ENCODE assay signal across 11 mouse cellular contexts in the genomic region with DNA sequence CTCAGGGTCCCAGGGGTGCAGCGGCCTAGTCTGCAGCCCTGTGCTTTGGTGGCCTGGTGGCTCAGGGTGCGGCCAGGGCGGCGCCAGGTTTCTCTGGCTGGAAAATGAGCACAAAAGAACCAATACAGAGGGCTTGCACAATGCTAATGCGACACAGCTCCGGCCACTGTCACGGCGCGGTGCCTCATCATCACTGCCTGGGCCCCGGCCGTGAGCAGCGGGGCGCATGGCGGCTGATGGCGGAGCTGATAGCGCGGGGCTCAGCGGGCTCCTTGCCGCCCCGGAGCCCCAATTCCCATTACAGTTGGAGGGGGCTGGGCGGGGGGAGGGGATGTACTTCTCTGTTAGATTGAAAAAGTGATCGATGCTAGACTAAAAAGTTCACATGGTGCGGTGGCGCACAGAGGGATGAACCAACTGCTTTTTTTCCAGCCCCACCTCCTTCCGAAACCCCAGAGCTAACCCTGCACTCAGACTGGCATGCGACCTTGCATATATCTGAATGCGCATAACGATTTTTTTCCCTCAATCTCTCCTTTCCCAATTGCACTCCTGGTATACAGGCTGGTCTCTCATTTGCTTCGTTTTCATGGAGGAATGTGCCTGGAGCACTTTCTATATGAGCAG. TPM values are rescaled to one million over a fixed set of nuclear protein-coding genes. Genes with fewer than 3 reads are reported as not detected.
DNase-seq lines count a peak whose midpoint lies in the region; ATAC-seq and TF ChIP-seq lines count a peak whose summit lies in the region.
"Had no signal": no experiment of that assay in that cellular context is flagged by ENCODE, and none has a peak within 500 bp of the region (broad histone marks: within the 10 kb centered on the region; RNA-seq: fewer than 3 reads in every experiment).

No protein-coding gene starts in this region.

- H3K27me3 ChIP-seq in heart, embryonic 14.5 days (ENCODE audit: control insufficient read depth, insufficient read depth, low read length), result peaks cover 22% of the 10 kb centered on the region
- peaks cover 5% of the 10 kb centered on the region; the same call in 1 of the 2 replicates for H3K27me3 ChIP-seq in embryonic facial prominence, embryonic 13.5 days
- peaks cover 9% of the 10 kb centered on the region; the same call in 1 of the 2 replicates for H3K27me3 ChIP-seq in intestine, postnatal 0 days (replicated peaks; ENCODE audit: control insufficient read depth, insufficient read depth, low read length)

- H3K4me2 ChIP-seq in heart, embryonic 14.5 days (ENCODE audit: low read length), result peak overlapping the region; percentile 74
- peak overlapping the region; percentile 68 for H3K4me2 ChIP-seq in embryonic facial prominence, embryonic 13.5 days
- peak overlapping the region; percentile 21 for H3K4me2 ChIP-seq in intestine, postnatal 0 days (replicated peaks; ENCODE audit: low read depth)

- ATAC-seq in heart, embryonic 14.5 days (ENCODE audit: insufficient number of reproducible peaks, insufficient read depth, low FRiP score, low read depth), result no peak
- 0 out of 2 replicates have a peak, but pooled peaks have one; percentile 43 for ATAC-seq in embryonic facial prominence, embryonic 13.5 days (ENCODE audit: insufficient number of reproducible peaks, insufficient read depth, low FRiP score, low TSS enrichment, low read depth)
- no peak for ATAC-seq in intestine, postnatal 0 days
- ATAC-seq in erythroblast, adult 5-6 weeks (replicated peaks; ENCODE audit: low FRiP score, poor library complexity, severe bottlenecking), result no peak

- TF ChIP-seq CTCF in intestine, postnatal 0 days (IDR thresholded peaks at IDR 0.05; ENCODE audit: low read depth), result no peak

- H3K27ac ChIP-seq in heart, embryonic 14.5 days (replicated peaks in 1 of 2; ENCODE audit: control insufficient read depth in 1 of 2, insufficient read depth in 1 of 2, low read depth in 2 of 2, low read length in 2 of 2), result no peak overlapping the region
- peak overlapping the region; percentile 55 for H3K27ac ChIP-seq in embryonic facial prominence, embryonic 13.5 days
- H3K27ac ChIP-seq in intestine, postnatal 0 days (ENCODE audit: low read depth, low read length), result no peak overlapping the region

- DNase-seq in heart, adult 11 months, result no peak
- peak; percentile 32 for DNase-seq in neural tube, embryonic 10.5 days (ENCODE audit: extremely low spot score, low spot score)
- no peak for DNase-seq in adrenal gland, postnatal 10 days
- no peak for DNase-seq in cerebellum, adult 11 months
- DNase-seq: left cerebral cortex, postnatal 4 days; right cerebral cortex, postnatal 4 days had no signal

- peak overlapping the region; percentile 55 for H3K9ac ChIP-seq in heart, embryonic 14.5 days (ENCODE audit: low read length)
- H3K9ac ChIP-seq in embryonic facial prominence, embryonic 13.5 days, result peak overlapping the region; percentile 54
- no peak overlapping the region for H3K9ac ChIP-seq in intestine, postnatal 0 days (ENCODE audit: low read depth, low read length)

- peaks cover 7% of the 10 kb centered on the region; the same call in 1 of the 2 replicates for H3K9me3 ChIP-seq in heart, embryonic 14.5 days (ENCODE audit: control insufficient read depth, low read length)
- no peaks in the 10 kb centered on the region for H3K9me3 ChIP-seq in embryonic facial prominence, embryonic 13.5 days
- H3K9me3 ChIP-seq in intestine, postnatal 0 days (ENCODE audit: control insufficient read depth), result no peaks in the 10 kb centered on the region

- WGBS in heart, embryonic 14.5 days, result 14% methylated on average over 29 of the region's 29 CpGs
- WGBS in embryonic facial prominence, embryonic 13.5 days, result 3% methylated on average over 29 of the region's 29 CpGs
- 14% methylated on average over 29 of the region's 29 CpGs for WGBS in intestine, postnatal 0 days

- H3K4me1 ChIP-seq in heart, embryonic 14.5 days (ENCODE audit: control insufficient read depth in 2 of 2, insufficient read depth in 2 of 2, low read length in 2 of 2), result peaks cover 4% of the 10 kb centered on the region in 2 experiments; a peak in 2 of 4 replicates
- H3K4me1 ChIP-seq in embryonic facial prominence, embryonic 13.5 days, result peaks cover 13% of the 10 kb centered on the region
- no peaks in the 10 kb centered on the region for H3K4me1 ChIP-seq in intestine, postnatal 0 days (replicated peaks; ENCODE audit: control insufficient read depth, insufficient read depth, low read length)

- peak overlapping the region; percentile 23 to 26 for H3K4me3 ChIP-seq in heart, embryonic 14.5 days (ENCODE audit: control insufficient read depth in 1 of 2, insufficient read depth in 1 of 2, low read depth in 1 of 2, low read length in 2 of 2)
- peak overlapping the region; percentile 38 for H3K4me3 ChIP-seq in embryonic facial prominence, embryonic 13.5 days
- H3K4me3 ChIP-seq in intestine, postnatal 0 days (ENCODE audit: low read depth, low read length), result no peak overlapping the region

- H3K36me3 ChIP-seq in heart, embryonic 14.5 days (ENCODE audit: control insufficient read depth, insufficient read depth, low read length), result no peaks in the 10 kb centered on the region
- no peaks in the 10 kb centered on the region for H3K36me3 ChIP-seq in embryonic facial prominence, embryonic 13.5 days
- H3K36me3 ChIP-seq in intestine, postnatal 0 days (ENCODE audit: control insufficient read depth, insufficient read depth), result no peaks in the 10 kb centered on the region

RNA-seq across cellular contexts. Expression of gene 4930535I16Rik, which starts 54.7 kb away (rescaled TPM):
- polyA plus RNA-seq in heart, embryonic 14.5 days (2014; fragmentation: Nextera tagmentation; extraction: Ambion mirVana), result not detected in 2 replicates
- not detected in 2 replicates for polyA plus RNA-seq in embryonic facial prominence, embryonic 13.5 days (2015; fragmentation: Nextera tagmentation; extraction: Ambion mirVana)
- not detected in 2 replicates for polyA plus RNA-seq in intestine, postnatal 0 days (2015; fragmentation: Nextera tagmentation; extraction: Ambion mirVana)
- not detected in 2 replicates for total RNA-seq in erythroblast, adult 5-6 weeks (2015; ENCODE audit: low replicate concordance)
- total RNA-seq in erythroblast, adult 5-6 weeks (2017; ENCODE audit: low replicate concordance), result not detected in 2 replicates
- not detected for total RNA-seq in adrenal gland, postnatal 10 days (2021)
- total RNA-seq: gastrocnemius, postnatal 4 days; left cerebral cortex, postnatal 4 days had no signal

RNA-seq across cellular contexts. Expression of gene Rragc, which starts 55.3 kb away (rescaled TPM):
- 45.0 and 48.6 TPM in 2 replicates for polyA plus RNA-seq in heart, embryonic 14.5 days (2014; fragmentation: Nextera tagmentation; extraction: Ambion mirVana)
- polyA plus RNA-seq in embryonic facial prominence, embryonic 13.5 days (2015; fragmentation: Nextera tagmentation; extraction: Ambion mirVana), result 58.3 and 60.0 TPM in 2 replicates
- 49.5 and 54.1 TPM in 2 replicates for polyA plus RNA-seq in intestine, postnatal 0 days (2015; fragmentation: Nextera tagmentation; extraction: Ambion mirVana)
- total RNA-seq in erythroblast, adult 5-6 weeks (2015; ENCODE audit: low replicate concordance), result 6.7 and 20.7 TPM in 2 replicates
- 12.7 and 14.4 TPM in 2 replicates for total RNA-seq in erythroblast, adult 5-6 weeks (2017; ENCODE audit: low replicate concordance)
- total RNA-seq in adrenal gland, postnatal 10 days (2021), result 10 to 100 TPM; 75.9 to 79.0 TPM

Comparison
In these comparisons a context has a peak if more than half of its experiments do, and no peak if none do; other contexts are left out.
1. H3K4me2 ChIP-seq: peak in every context shown above with its lines; median percentile 74 in heart, embryonic 14.5 days; 68 in embryonic facial prominence, embryonic 13.5 days; 21 in intestine, postnatal 0 days.